Mouse (Mus musculus) gastrocnemius, postnatal 4 days (tissue): ENCODE measurements at regions not wholly inside any gene's neighbourhood (a gene's known extent, or its start where the extent isn't known, plus 50 kb on each side); places are given as distances from the start of the nearest gene placed in this dataset. TPM values are rescaled to one million over a fixed set of nuclear protein-coding genes. Genes with fewer than 3 reads are reported as not detected.

ENCODE experiments used
- microRNA-seq: library from miRNA; unstranded; fragments of <30 nt; microRNA quantifications from one replicate; pipeline ENCODE4 v1.2.0, GENCODE M21; 2021

Small RNA genes lying in the stretch of these regions (microRNA-seq; reads per million reads assigned to microRNA genes)
- not detected for gene Gm23304
